Mouse (Mus musculus) heart, adult 2 months (tissue): ENCODE results near the gene Ticrr.

Experiments used
- CTCF ChIP-seq: fragments of 200-600 bp; IDR thresholded peaks from 2 replicates; pipeline ENCODE4 v1.8.1; 2022; ENCODE audit warnings: antibody characterized with exemption, mild to moderate bottlenecking, moderate library complexity
- POLR2A ChIP-seq: fragments of 200-500 bp; IDR thresholded peaks from 2 replicates; pipeline ENCODE4 v1.6.1; 2011; ENCODE audit warnings: mild to moderate bottlenecking, low read depth, low read length, control low read depth; ENCODE audit not compliant: insufficient read depth

- TF ChIP-seq POLR2A (no peak), CTCF (no peak)
Observed at GRCm38 (mm10) chr7:79744585-79744984, 84.6 kb downstream of the Ticrr start.
